Mouse (Mus musculus) brain, embryonic 18.5 days (tissue): ENCODE results near the gene Palmd.
A peak's percentile ranks its signal among the peaks of the same experiment; 100 is the strongest.

ENCODE experiments used
- DNase-seq: peaks from one replicate; pipeline ENCODE4 v3.0.0-alpha.2; 2012; ENCODE audit warnings: low read depth, low spot score

Gene Palmd

GRCm38 (mm10) chr3:116960414-116960813 lies 8.4 kb downstream of the Palmd start:
- DNase-seq, result no peak

DNA sequence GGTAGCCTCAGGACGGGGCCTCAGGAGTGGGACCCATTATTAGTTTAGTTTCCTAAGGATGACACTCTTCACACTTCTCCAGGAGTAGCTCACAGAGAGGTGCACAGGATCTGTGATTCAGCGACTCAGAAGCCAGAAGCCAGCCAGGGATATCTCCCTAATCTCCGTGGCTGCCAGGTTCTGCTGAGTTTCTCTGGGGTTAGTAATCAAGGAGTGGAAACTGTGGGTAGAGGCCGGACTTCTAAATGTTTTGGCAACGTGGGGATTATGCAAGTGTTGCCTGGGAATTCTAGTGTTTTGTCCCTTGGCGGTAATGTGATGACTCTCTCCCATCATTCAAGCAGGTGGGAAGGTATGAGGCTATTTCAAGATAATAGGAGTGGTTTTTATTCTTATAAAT lies 13.7 kb downstream of the Palmd start:
- DNase-seq, result no peak

DNA sequence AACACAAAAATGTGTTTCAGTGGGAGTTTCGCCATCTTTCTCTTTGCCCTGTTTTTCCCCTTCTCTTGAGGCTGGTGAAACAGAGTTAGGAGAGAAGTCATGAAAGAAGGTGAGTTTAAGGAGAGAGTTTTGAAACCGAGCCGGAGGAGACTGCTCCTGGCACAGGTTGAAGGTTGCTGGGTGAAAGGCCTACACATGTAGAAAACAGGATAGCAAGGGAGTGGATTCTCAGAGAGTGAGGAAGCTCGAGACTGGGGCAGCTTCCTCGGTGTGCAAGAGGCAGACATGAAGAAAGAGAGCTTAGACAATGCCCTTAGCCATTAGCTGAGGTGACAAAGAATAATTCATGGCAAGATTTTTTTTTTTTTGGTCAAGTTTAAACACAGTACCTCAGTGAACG lies 15.4 kb downstream of the Palmd start:
- DNase-seq, result no peak

GRCm38 (mm10) chr3:116952242-116952899 lies 16.4 kb downstream of the Palmd start:
- DNase-seq, result no peak

DNA sequence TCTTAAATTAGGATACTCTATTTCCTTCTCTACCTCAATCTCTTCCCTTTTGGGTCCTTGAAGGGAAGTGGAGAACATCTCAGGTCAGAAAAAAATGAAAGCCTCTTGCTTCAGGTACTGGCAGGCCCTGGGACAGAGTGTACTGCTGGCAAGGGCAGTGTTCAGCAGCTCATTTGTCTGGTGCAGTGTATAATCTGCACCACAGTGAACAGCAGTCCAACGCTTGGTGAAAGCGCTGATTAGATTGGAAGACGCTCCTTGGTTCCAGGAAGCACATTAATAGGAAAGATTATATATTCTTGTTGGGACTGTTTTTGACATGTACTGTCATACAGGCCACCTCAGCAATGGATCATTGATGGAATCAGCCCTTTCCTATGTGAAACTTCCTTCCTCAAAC lies 17.3 kb downstream of the Palmd start:
- DNase-seq, result no peak

DNA sequence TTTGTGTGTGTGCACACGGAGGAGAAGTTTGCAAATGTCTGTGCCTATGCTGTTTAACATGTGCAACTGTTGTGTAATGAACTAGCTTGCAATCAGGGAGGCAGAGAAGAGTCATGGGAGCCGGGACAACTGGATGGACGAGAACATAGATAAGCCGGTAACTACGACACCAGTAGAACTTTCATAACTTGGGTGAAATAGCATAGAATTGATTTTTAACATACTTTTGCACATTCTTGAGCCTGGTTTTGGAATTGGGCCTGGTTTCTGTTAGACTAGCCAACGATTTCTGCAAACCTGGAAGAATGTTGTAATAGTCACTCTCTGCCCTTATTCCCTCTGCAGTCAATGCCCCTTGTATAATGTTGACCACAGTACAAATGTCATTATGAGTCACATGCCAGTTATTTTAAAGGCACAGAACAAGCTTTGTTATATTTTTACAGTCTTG lies 18.1 kb downstream of the Palmd start:
- DNase-seq, result no peak

DNA sequence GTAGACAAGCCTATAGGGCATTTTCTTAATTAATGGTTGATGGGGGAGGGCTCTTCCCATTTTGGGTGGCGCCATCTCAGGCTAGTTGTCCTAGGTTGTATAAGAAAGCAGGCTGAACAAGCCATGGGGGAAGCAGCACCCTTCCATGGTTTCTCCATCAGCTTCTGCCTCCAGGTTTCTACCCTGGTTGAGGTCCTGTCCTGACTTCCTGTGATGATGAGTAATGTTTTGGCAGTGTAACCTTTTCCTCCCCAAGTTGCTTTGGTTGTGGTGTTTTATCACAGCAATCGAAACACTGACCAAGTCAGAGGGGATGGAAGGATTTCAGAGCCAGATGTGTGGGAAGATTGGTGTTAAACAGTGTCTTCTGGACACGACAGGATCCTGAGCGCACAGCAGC lies 22.3 kb downstream of the Palmd start:
- no peak for DNase-seq

GRCm38 (mm10) chr3:116943422-116943821 lies 25.4 kb downstream of the Palmd start:
- no peak for DNase-seq

- no peak for DNase-seq
These were observed 26.0 kb downstream of the Palmd start for GRCm38 (mm10) chr3:116942751-116943150.

- no peak for DNase-seq
These were observed 27.1 kb downstream of the Palmd start for GRCm38 (mm10) chr3:116941559-116942117.

GRCm38 (mm10) chr3:116940804-116941558 lies 27.8 kb downstream of the Palmd start:
- no peak for DNase-seq

GRCm38 (mm10) chr3:116936934-116937691 lies 31.7 kb downstream of the Palmd start:
- no peak for DNase-seq

GRCm38 (mm10) chr3:116933158-116933557 lies 35.6 kb downstream of the Palmd start:
- no peak for DNase-seq

DNA sequence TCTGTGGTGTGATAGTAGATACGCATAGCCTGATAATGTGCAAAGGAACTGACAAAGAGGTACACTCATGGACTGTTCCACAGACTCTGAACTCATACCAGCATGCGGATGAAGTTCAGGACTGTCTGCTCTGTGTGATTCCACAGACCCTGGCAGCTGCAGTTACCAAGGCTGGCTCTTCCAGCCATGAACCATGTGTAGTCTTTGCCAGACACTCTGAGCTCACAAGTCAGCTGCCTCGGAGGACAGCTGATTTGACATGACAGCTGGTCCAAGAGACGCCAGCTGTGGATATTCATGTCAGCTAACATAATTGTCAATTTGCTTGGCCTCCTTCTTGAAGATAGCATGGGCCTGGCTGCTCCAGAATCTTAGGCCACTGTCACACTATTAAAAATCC lies 39.8 kb downstream of the Palmd start:
- DNase-seq, result no peak

GRCm38 (mm10) chr3:116923042-116923441 lies 45.7 kb downstream of the Palmd start:
- DNase-seq, result no peak

DNA sequence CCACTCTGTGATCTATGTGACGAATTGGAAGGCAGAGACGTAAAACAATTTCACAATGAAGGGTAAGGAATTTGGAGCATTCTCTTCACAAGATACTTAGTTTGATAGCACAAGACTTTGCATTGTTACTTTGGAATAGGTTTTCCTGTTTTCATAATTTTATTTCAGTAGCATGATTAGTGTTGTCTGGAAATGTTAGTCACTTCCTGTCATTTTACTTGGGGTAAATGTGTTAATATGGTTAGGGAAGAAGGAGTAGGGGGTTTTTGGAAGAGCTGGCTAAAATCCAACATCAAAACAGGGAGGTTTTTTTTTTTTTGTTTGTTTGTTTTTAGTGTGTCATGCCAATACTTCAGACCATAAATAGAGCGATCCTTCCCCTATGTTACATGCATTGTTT lies 47.3 kb downstream of the Palmd start:
- no peak for DNase-seq

DNA sequence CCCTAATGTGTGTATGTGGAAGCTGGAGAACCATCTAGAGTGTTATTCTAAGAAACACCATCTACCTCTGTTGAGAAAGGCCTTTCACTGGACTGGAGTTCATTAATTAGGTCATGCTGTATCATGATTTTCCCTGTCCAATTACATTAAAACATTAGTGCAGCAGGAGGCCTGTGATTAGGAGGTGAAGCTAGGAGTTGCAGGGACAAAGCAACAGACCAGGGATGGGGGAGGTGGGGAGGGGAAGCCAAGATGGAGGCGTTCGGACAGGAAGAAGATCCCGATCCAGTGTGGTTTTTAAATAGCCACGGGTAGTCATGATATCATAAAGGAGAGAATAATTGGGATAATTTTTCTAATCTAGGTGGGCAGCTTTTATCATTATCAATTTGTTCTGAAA lies 51.8 kb downstream of the Palmd start:
- DNase-seq, result no peak

GRCm38 (mm10) chr3:116914931-116915330 lies 53.9 kb downstream of the Palmd start:
- no peak for DNase-seq

- no peak for DNase-seq
These were observed 54.4 kb downstream of the Palmd start for GRCm38 (mm10) chr3:116914374-116914773.

DNA sequence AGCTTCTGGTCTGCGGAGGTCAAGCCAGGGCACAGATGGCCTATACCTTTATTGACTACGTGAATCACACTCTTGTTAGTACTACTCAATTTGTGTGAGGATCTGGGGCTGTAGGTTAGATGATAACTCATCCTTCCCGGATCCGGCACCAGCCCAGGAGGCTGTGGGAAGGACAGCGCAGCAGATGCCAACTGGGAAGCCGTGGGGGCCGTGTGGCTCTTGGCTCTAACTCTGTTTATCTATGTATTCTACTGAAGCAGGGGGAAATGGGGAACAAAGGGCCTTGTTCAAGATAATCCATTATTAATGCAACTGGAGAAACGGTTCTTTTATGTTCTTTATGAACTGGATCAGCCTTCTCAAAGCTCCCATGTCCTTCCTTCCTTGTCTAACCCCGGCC lies 62.2 kb downstream of the Palmd start:
- DNase-seq, result no peak

DNA sequence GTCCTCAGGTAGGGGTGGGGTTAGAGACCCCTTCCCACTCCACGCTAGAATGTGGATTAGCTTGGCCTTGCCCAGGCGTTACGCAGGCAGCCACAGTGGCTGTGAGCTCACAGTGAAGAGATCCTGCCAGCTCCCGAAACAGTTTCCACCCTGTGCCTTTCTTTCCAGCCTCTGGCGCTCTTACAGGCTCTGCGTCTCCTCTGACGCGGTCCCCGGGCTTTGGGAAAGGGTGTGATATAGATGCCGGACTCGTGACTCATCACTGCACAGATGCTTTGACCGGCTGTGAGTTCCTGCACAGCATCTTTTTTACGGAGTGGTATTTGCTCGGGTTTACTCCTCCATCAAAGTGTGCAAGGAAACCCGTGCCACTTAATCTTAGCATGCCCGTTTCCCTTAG lies 62.9 kb downstream of the Palmd start:
- no peak for DNase-seq

DNA sequence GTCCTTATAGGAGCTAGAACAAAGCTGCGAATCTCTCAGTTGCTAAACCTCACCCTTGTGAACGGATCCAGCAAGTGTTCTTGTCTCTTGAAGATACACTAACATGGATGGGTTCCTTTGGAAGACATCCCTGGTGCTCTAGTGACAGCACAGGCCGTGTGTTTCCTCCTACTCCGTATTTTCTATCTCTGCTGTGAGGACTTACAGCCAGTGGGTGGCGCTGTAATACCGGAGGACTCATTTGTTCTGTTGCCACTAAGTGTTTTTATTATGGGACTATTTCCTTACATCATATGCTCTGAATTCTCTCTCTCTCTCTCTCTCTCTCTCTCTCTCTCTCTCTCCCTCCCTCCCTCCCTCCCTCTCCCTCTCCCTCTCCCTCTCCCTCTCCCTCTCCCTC lies 64.6 kb downstream of the Palmd start:
- peak; percentile 54 for DNase-seq
